Mouse (Mus musculus) adipocyte (in vitro differentiated cells): ENCODE data around the gene Trim15.

Source experiments
- DNase-seq: peaks from one replicate; pipeline ENCODE4 v3.0.0-alpha.2; 2016; ENCODE audit warnings: low spot score

Gene Trim15

GRCm38 (mm10) chr17:36826002-36826401 is 41.0 kb downstream of the Trim15 start:
- DNase-seq, result peak; percentile 66

DNA sequence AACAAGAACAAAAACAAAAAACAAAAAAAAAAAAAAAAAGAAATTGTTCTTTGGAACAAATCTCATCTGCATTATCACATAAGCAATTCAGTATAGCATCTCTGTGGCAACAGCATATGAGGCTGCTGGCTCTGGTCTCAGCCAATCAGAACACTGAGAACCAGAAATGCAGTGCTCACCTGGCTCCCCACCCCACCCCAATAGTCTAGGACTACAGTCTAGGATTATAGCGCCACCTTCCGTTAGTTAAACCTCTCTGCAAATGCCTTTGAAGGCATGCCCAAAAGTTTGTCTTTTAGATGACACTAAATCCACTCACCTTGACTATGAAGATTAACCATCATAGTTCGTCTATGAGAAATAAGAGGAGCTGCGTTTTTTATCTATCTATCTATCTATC is 41.5 kb downstream of the Trim15 start:
- no peak for DNase-seq

DNA sequence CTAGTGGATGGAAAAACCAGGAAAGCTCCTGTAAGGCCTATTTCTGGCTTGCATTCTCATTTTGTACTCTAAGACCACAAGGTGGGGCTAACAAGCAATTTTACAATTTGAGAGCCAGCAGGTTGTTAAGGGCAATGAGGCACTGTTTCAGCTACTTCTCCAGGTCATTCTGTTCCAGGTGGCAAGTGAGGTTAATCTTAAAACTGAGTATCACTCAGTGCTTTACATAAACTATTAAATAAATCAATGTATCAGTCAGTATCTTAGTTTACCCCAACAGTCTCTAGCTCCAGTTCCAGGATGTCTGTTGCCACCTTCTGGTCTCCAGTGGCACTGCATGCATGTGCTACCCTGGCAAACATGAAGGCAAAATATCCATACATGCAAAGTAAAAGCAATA is 43.0 kb downstream of the Trim15 start:
- peak; percentile 50 for DNase-seq

GRCm38 (mm10) chr17:36811871-36812270 is 55.1 kb downstream of the Trim15 start, which contains the start of gene H2-M10.6:
Gene H2-M10.6 (plus strand): TSS chr17:36812171.
- DNase-seq, result no peak
